9 mouse cellular contexts compared by ENCODE assay signal in the genomic region with DNA sequence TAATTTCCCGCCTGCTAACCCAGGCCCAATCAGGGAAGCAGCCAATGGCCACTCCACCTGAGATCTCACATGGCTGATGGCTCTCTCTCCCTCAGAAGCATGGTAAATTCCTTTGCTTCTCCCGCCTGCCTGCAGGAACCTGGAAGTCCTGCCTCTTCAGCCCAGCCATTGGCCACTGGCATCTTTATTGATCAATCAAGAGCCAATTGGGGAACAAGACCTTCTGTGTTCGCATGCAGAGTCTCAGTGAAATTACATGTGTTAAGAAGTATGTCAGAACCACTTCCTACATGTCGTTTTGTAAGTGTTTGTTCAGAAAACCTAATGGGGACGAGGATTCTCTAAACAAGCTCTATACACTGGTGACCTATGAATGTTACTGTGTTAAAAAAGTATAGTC. TPM values are rescaled to one million over a fixed set of nuclear protein-coding genes. Genes with fewer than 3 reads are reported as not detected.
A peak's percentile ranks its signal among the peaks of the same experiment; 100 is the strongest.
DNase-seq lines count a peak whose midpoint lies in the region; ATAC-seq and TF ChIP-seq lines count a peak whose summit lies in the region.
"Had no signal": no experiment of that assay in that cellular context is flagged by ENCODE, and none has a peak within 500 bp of the region (broad histone marks: within the 10 kb centered on the region; RNA-seq: fewer than 3 reads in every experiment).

No protein-coding gene starts in this region.

- H3K4me2 ChIP-seq in hindbrain, embryonic 11.5 days (replicated peaks; ENCODE audit: low read depth, low read length): no peak overlapping the region
- no peak overlapping the region for H3K4me2 ChIP-seq in liver, postnatal 0 days (ENCODE audit: low read depth, low read length)

- whole genome bisulfite sequencing in hindbrain, embryonic 11.5 days: 58% methylated on average over 5 of the region's 5 CpGs
- 44% methylated on average over 5 of the region's 5 CpGs for WGBS in liver, postnatal 0 days (ENCODE audit: insufficient replicate concordance)

- no peak for ATAC-seq in hindbrain, embryonic 11.5 days (ENCODE audit: low FRiP score)
- ATAC-seq in liver, postnatal 0 days: peak; percentile 81

- no peaks in the 10 kb centered on the region for H3K9me3 ChIP-seq in hindbrain, embryonic 11.5 days (ENCODE audit: control insufficient read depth, low read length)
- no peaks in the 10 kb centered on the region for H3K9me3 ChIP-seq in liver, postnatal 0 days (ENCODE audit: low read length)

- DNase-seq in cerebellum, postnatal 10 days: peak; percentile 18 to 25
- no peak for DNase-seq in cerebellum, adult 18-20 months
- DNase-seq in A20 (ENCODE audit: low read depth, low spot score): peak; percentile 79
- peak; percentile 24 for DNase-seq in hindbrain, embryonic 11.5 days (ENCODE audit: low spot score)
- DNase-seq in liver, postnatal 0 days: peak; percentile 37
- no peak for DNase-seq in thymus, postnatal 10 days (ENCODE audit: low spot score in 2 of 2)
- no peak for DNase-seq in gastrocnemius, adult 2 months
- DNase-seq in gastrocnemius, postnatal 14 days: no peak

- no peak for TF ChIP-seq CTCF in liver, postnatal 0 days (IDR thresholded peaks at IDR 0.05; ENCODE audit: low read depth)
- no peak for TF ChIP-seq CTCF in gastrocnemius, adult 2 months (IDR thresholded peaks at IDR 0.05)

- H3K4me1 ChIP-seq in hindbrain, embryonic 11.5 days (replicated peaks; ENCODE audit: control insufficient read depth, insufficient read depth, low read length): no peaks in the 10 kb centered on the region; the same call in 1 of the 2 replicates
- peaks cover 6% of the 10 kb centered on the region; the same call in 1 of the 2 replicates for H3K4me1 ChIP-seq in liver, postnatal 0 days (ENCODE audit: insufficient read depth)

- H3K36me3 ChIP-seq in hindbrain, embryonic 11.5 days (ENCODE audit: control insufficient read depth, insufficient read depth, low read length): no peaks in the 10 kb centered on the region
- no peaks in the 10 kb centered on the region for H3K36me3 ChIP-seq in liver, postnatal 0 days (replicated peaks; ENCODE audit: insufficient read depth, low read length)

- no peak overlapping the region for H3K27ac ChIP-seq in hindbrain, embryonic 11.5 days (ENCODE audit: low read depth, low read length)
- H3K27ac ChIP-seq in liver, postnatal 0 days (ENCODE audit: low read depth): no peak overlapping the region
- no peak overlapping the region for H3K27ac ChIP-seq in gastrocnemius, adult 2 months

- H3K9ac ChIP-seq in hindbrain, embryonic 11.5 days (ENCODE audit: low read depth, low read length): no peak overlapping the region
- H3K9ac ChIP-seq in liver, postnatal 0 days (replicated peaks): no peak overlapping the region

- intact Hi-C loops in gastrocnemius, adult 2 months (cut with DNase I): no loop called here
- intact Hi-C loops in gastrocnemius, postnatal 14 days (cut with DNase I; ENCODE audit: low total_unique reads): no loop called here

- H3K4me3 ChIP-seq in hindbrain, embryonic 11.5 days (ENCODE audit: low read depth, low read length): no peak overlapping the region
- no peak overlapping the region for H3K4me3 ChIP-seq in liver, postnatal 0 days (ENCODE audit: low read depth, low read length)
- no peak overlapping the region for H3K4me3 ChIP-seq in gastrocnemius, adult 2 months

- no peaks in the 10 kb centered on the region for H3K27me3 ChIP-seq in hindbrain, embryonic 11.5 days (ENCODE audit: control insufficient read depth, insufficient read depth, low read length)
- no peaks in the 10 kb centered on the region for H3K27me3 ChIP-seq in liver, postnatal 0 days (ENCODE audit: insufficient read depth, low read length)

- no peak for TF ChIP-seq EP300 in liver, postnatal 0 days (IDR thresholded peaks at IDR 0.05; ENCODE audit: low read depth)

RNA-seq across cellular contexts. Expression of gene Slc38a4, which starts 30.1 kb away (rescaled TPM):
- polyA plus RNA-seq in hindbrain, embryonic 11.5 days (2014; fragmentation: Nextera tagmentation; extraction: Ambion mirVana): 36.3 and 39.7 TPM in 2 replicates
- 295 and 302 TPM in 2 replicates for polyA plus RNA-seq in liver, postnatal 0 days (2015; fragmentation: Nextera tagmentation; extraction: Ambion mirVana)
- total RNA-seq in gastrocnemius, adult 2 months (2021): 100 to 1,000 TPM; 142 to 248 TPM
- total RNA-seq in gastrocnemius, postnatal 14 days (2021): 100 to 1,000 TPM; 171 to 183 TPM
- total RNA-seq: hematopoietic stem cell, adult 5-6 weeks had no signal

Comparison
In these comparisons a context has a peak if more than half of its experiments do, and no peak if none do; other contexts are left out.
1. DNase-seq: peak in cerebellum, postnatal 10 days (2 of 2), A20 (single experiment), hindbrain, embryonic 11.5 days (single experiment) and liver, postnatal 0 days (single experiment); none in cerebellum, adult 18-20 months (0 of 2), thymus, postnatal 10 days (0 of 2), gastrocnemius, adult 2 months (single experiment) and gastrocnemius, postnatal 14 days (single experiment).